Mouse (Mus musculus): Measurements from ENCODE around the gene Dctn1.

The Dctn1 gene

DNA sequence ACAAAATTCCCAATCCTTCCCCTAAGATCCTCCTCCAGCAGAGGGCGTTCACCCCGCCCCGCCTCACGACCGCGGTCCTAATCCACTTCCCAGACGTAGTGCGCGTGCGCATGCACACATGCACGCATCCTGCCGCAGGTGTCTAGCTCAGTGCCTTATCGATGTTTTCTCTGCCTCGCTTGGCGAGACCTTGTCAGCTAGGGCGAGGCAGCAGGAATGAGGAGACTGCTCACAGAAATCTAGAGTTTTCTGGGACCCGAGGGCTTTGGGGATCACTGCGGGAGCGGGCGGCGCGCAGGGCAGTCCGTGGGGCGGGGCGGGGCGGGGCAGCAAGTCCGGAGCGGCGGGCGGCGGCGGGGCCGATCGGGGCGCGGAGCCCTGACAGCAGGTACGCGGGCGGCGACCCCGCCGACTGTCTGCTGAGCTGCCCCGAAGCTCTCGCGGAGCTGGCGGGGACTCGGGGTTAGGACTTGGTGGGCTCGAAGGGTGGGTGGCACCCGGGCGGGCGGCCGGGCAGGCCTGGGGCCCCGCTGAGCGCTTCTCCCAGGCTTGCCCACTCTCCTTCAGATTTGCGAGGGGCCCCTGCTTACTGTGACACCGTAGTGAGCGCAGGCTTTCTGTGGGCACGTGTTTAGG, at the start of gene Dctn1:
Dctn1 (plus strand) TSS at position 314 of the 636 bp plus-strand sequence.
- DNase-seq = peak; percentile 95

DNA sequence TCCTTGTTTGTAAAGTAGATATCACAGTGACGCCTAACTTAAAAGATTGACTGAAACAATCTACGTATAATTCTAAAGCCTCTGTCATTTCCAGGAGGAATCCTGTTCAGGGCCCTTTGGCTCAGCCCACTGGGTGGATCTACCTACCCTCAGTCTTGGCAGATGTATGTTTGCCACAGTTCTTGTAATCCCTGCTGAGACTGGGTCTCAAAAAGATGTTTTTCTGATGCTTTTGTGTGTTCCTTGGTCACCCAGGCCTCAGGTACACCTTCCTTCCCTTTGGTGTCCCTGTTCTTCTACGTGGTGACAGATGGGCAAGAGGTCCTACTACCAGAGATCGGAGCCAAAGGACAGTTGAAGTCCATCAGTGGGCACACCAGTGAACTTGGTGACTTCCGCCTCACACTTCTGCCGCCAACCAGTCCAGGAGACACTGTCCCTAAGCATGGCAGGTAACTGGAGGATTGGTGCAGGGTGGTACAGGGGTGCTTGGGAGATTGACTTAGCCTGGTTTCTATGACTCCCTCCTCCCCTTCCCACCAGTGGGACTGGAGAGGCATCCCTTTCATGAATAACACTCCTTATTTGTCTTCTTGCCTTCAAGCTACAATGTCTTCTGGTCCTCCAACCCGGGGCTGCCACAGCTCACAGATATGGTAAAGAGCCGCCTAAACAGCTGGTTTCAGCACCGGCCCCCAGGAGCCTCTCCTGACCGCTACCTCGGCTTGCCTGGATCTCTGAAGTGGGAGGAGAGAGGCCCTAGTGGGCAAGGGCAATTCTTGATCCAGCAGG, 49.2 kb upstream of the Dctn1 start:
- no peak for DNase-seq

DNA sequence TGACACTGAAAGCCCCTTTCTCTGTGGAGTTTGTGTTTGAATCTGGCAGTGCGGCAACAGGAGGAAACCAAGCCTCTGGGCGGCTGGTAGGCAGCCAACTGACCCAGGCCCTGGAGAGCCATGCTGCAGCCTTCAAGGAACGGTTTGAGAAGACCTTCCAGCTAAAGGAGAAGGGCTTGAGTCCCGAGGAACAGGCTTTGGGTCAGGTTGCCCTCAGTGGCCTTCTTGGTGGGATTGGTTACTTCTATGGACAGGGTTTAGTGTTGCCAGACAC, 48.6 kb upstream of the Dctn1 start:
- no peak for DNase-seq

DNA sequence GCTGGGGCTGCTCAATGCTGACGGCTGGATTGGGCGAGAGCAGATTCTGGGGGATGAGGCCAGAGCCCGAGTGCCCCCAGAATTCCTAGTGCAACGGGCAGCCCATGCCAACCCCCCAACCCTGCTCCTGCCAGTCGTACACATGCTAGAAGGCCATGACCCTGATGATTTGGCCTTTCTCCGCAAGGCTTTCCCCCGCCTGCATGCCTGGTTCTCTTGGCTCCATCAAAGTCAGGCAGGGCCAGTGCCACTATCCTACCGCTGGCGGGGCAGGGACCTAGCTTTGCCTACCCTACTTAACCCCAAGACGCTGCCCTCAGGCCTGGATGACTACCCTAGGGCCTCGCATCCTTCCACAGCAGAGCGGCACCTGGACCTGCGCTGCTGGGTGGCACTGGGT, 48.1 kb upstream of the Dctn1 start:
- DNase-seq = no peak

DNA sequence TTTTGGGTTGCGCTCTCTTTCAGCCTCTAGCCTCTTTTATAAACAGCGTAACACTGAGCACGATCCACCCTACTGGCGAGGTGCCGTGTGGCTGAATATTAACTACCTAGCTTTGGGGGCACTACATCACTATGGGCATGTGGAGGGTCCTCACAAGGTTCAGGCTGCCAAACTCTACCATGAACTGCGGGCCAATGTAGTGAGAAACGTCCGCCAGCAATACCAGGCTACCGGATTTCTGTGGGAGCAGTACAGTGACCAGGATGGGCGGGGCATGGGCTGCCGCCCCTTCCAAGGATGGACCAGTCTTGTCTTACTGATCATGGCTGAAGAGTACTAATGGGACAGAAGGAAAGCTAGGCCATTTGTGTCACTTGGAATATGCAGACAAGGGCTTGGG, 47.4 kb upstream of the Dctn1 start:
- no peak for DNase-seq

DNA sequence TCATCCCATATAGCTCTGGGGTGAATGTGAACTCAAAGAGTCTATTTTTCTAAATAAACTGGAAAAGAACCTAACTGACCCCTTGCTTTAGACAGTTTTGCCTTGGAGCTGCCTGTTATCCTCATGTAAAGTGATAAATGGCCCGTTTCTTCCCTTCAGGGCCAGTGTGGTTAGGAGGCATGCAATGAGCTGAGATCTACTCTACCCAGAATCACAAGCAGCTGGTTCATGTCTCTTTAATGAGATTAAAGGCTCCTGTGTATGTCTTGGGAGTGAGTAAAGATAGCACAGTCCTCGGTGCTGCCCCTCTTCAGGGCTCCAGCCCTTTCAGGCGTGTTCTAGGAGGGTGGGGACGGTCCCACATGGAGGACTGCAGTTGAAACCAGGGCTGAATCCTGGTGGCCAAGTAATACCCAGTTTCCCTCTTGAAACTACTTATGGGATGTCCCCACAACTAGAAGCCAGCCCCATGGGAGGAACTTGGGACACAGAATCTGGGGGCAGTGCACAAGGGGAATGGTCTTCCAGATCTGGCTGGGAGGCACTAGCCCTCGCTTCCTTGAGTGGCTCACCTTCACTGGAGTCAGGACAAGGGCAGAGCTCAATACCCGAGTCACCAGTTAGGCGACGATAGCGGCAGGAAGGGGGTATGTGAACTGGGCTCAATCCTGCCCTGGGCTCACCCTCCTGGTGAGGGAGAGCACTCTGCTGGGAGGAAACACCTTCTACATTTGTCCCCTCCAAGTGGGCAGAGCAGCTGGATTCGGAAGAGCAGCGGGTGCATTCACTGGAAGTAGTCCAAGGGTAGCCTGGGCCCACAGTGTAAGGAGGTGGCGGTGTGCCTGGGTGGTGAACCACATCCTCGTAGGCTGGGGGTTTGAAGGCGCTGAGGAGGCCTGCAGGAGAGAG, 46.6 kb upstream of the Dctn1 start:
- no peak for DNase-seq

DNA sequence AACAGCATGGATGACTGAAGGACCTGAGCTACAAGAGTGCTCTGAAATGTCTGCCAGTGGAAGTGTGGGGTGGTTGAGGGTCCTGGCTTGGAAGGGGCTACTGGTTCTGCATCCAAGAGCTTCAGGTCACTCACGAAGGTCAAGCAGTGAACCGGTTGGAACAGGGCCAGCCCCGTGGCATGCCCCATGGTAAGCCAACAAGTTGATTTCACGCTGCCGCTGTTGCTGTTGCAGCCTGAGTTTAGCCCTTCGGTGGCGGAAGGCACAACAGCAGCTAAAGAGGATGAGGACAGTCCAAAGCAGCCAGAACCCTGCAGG, 46.0 kb upstream of the Dctn1 start:
- DNase-seq = no peak

DNA sequence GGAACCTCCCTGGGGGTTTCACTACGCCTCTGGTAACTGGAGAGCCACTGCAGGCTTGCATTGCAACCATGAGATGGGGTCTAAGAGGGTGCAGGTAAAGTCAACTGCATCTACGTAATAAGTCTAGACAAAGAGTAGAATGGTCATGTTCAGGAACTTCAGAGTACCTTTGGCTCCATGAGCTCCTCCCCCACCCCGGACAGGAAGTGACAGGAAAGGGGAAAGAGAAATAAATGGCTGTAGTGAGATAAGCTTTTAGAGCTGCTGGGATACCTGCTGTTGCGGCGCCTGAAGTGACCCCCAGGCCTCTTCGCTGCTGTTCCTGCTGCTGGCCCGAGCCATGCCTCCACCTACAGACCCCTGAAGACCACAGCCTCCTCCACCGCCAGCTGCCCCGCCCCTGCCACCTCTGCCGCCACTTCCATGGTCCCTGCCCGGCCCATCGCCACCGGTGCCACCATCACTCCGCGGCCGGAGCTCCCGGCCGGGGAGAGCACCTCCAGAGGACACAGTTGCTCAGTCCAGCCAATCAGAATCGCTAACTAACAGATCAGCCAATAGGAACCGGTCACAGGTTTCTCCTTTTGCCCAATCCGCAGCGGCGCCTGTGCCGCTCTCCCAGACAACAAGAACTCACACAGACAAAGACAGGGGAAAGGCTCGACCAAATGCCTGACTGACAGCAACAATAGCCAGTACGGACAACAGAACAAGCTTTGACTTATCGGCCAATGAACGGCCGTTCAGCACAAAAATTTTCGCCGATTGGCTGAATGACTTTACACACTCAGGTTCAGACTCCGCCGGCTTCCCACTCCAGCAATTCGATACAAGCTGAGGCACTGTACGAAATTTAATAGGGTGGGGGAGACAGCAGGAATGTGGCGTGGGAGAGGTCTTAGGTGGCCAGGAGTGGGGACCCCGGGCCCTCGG, 44.5 kb upstream of the Dctn1 start, which contains the start of gene Wbp1:
Wbp1 (minus strand) TSS at position 630 of the 933 bp plus-strand sequence.
- peak; percentile 94 for DNase-seq

DNA sequence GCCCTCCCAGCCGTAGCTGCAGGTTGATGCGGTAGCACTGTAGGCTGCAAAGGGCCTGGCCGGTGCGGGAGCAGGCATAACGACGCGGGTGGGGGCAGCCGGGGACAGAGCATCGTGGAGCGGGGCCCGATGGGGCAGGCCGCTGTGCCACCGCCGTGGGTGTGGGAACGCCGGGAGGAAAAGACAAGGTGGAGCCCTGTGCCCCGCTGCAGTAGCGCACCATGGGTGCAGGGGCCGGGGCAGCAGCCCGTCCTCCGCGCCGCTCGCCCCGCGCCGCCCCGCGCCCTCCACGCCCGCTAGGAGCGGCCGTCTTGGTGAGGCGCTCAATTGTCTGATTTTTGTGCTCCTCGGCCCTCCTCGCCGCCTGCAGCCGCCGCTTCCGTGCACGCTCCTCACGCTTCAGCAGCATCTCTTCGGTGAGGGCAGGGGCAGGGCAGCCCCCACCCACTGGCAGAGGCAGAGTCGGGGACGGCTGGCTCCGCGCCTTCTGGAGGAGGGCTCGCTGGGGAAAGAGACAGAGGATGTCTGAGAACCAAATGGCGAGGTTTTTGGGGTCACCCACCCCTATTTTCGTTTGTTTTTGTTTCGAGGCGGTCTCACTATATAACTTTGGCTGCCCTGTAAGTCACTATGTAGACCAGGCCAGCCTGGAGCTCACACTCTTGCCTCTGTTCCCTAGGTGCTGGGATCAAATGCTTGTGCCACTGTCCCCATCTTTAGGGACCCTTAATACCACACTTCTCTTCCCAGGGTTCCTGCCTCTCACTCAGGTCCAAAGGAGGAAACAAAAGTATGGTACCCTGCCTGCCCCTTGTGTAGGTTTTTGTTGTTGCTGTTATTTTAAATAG, 43.6 kb upstream of the Dctn1 start:
- DNase-seq = peak; percentile 65

DNA sequence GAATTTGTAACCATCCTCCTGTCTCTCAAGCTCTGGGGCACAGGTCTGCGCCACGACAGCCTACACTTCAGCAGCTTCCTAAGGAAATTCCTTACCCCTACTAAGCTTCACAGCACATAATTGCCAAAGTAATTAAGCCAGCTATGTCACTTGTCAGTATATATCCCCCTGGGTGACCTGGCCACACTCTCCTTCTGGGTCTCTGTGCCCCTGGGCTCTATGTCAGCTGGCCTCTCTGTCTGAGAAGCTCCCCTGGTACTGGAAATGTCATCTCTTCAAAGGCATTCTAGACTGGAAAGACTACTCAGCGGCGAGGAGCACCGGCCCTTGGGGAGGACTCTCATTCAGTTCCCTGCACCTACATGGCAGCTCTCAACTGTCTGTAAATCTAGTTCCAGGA, 42.8 kb upstream of the Dctn1 start:
- DNase-seq = no peak

DNA sequence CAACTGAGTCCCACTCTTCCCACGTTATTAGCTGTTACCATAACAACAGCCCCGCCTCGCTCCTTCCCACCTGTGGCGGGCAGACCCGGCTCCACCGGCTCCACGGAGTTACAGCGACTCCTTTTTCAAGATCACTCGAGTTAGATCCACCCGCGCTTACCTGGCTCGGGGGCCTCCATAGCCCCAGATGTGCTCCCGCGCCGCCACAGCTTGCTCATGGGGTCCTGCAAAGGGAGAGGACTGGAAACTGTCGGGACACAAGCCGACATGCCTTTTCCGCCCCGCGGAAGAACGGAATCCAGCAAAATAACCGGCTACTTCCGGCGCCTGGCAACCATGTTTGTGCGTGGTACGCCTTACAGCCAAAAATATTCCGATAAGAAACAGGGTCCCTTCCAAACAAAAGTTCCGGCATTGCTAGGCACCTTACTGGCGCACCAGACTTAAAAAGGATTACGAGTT, 40.8 kb upstream of the Dctn1 start:
- peak; percentile 84 for DNase-seq

DNA sequence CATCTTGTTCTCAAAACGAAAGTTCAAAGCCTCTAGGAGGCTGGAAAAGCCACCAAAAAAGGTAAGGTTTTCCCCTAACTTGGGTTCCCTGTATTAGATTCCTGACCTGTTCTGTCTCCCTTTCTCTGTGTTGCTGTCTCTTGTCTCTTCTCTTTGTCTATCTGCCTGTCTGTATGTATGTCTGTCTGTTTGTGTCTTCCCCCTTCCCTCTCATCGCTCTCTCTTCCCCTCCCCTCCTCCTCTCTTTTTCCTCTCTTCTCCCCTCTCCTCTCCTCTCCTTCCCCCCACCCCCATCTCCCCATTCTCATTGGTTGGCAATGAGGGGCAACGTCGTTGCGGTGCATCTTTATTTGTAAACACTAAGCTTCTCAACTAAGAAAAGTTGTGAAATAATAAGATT, 40.4 kb upstream of the Dctn1 start, which contains the start of gene Ino80b:
Ino80b (minus strand) TSS at position 101 of the 400 bp plus-strand sequence.
- DNase-seq = no peak

DNA sequence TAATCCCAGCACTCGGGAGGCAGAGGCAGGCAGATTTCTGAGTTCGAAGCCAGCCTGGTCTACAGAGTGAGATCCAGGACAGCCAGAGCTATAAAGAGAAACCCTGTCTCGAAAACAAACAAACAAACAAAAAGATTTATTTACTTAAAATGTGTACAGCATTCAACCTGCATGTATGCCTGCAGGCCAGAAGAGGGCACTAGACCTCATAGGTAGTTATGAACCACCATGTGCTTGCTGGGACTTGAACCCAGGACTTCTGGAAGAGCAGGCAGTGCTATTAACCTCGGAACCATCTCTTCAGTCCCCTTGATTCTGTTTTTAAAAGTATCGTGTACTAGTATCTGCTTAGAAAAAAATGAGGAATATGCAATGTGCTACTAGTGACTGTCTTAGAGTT, 38.3 kb upstream of the Dctn1 start:
- DNase-seq = no peak

DNA sequence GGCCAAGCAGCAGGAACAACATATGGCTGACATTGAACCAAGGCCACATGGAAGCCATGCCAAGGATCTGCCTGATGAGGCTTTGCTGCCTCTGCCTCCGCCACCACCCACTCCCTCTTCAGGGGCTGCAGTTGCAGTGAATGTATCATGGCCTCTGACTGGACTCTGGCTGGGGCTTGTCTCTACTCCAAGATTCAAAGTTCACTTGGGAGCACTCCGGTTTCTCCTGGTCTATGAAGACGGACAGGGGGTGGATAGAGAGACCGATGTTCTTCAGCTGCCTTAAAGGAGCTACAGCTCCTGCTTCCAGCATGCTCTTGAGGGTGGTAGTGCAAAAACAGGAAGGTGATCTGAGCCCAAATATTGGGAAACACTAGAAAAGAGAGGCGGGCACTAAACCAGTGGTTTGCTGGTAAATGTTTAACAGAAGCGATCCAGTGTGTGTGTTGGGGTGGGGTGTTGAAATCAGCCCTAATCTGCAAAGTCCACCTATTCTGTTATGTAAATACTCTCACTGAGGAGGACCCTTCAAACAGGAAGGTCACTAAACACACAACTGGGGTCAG, 34.2 kb upstream of the Dctn1 start:
- DNase-seq = no peak

DNA sequence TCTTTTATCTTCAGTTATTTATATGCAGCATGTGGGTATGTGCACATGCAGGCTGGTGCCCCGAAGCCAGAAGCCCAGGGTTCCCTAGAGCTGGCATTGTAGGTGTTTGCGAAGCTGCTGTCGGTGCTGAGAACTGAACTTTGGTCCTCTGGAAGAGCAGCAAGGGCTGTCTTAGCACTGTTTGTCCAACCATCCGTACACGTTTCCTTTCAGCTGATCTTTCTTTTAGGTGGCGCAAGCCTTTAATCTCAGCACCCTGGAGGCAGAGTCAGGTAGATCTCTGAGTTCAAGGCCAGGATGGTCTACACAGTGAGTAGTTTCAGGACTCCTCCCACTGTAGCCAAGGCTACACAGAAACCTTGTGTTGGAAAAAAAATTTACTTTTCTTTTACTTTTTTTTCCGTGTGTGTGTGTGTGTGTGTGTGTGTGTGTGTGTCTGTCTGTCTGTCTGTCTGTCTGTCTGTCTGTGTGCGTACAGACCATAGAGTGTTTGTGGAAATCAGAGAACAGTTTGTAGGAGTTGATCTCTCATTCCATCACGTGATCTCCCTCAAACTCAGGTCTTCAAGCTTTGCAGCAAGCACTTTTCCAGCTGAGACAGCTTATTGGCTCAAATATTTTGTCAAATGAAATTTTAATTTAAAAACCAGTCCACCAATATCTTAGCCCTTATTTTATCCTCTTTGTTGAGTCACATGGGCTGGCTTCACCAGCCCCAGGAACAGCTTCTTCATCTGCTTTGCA, 33.4 kb upstream of the Dctn1 start:
- DNase-seq = no peak

DNA sequence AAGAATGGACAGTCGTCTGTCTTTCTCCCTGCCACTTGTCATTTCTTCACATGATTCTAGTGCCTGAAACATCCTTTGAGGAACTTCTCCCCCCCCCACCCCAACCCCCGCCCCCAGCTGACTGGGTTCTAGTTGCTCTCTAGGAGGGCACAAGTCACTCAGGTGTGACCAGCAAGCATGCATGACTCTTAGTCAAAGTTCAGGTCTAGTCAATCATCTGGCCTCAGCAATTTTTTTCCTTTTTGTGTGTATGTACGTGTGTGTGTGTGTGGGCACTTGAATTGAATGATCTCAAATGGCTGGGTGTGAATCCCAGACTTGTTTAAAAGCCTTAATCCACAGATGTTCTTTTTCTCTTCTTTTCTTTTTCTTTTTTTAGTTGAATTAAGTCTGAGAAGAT, 31.5 kb upstream of the Dctn1 start:
- DNase-seq = no peak

DNA sequence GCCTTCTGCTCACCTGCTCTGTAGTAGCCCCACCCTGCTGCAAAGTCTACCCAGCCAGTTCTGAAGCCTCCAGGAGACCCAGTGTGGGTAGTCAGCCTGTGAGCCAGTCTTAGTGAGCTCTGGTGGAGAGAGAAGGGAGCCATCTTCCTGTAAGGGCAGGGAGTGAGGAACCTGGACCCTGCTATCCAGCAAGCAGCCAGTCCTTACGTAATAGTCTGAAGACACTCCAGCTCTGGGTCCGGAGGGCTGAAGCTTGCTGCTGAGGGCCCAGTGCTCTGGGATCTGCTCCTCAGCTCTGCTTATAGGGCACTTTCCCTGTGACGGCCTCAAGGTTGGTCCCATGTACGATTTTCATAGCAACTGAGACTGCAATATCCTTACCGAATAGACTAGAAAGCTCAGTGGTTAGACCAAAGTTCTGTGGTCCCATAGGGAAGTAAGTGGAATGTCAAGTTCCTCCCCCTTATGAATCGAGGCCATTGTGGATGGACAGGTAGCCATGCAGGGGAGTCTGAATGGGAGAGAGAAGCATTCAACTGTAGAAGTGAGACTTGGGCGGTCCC, 30.7 kb upstream of the Dctn1 start, which contains the start of gene Rtkn:
Rtkn (plus strand) TSS at position 513 of the 563 bp plus-strand sequence.
- DNase-seq = no peak

DNA sequence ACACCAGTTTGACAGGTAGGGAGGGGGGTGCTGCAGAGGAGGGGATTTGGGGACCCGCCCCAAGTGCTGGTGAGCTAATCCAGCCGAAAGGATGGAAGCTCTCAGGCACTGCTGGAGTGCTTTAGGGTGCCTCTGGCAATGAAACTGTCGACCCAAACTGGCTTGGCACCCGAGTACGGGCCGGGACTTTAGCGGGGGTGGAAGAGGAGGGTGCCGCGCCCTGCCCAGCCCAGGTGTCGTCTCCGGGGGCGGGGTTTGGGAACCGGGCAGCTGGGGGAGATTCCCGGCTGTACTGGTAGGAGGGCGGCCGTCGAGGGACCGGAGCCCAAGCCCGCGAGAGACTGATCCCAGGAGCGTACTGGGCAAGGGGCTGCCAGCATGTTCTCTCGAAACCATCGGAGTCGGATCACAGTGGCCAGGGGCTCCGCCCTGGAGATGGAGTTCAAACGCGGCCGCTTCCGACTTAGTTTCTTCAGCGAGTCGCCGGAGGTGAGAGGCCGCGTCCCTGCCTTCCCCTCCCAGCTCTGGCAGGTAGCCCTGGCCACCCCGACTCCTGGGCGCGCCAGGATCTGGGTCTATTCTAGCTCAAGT, 30.1 kb upstream of the Dctn1 start:
- DNase-seq = no peak

DNA sequence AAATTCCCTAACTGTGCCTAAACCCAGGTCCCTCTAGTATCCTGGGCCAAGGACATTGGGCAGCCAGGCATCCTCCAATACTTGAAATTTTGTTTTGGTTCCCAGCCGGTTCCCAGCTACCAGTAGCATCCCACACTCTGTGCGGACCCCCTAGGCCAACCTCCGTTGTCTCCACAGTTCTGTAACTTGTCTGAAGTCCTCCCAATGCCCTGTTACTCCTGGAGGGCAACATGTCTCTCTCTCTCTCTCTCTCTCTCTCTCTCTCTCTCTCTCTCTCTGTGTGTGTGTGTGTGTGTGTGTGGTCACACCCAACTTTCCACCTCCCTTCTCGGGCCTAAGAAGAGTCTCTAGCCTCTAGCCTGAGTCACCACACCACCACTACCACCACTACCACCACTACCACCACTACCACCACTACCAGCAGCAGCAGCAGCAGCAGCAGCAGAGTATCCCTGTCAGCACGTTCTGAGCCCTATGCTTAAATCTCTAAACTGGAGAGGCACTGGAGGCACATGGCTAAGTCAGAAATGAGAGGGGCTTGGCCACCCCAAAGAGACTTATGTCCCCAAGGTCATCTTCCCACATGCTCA, 29.3 kb upstream of the Dctn1 start:
- no peak for DNase-seq
